Mouse (Mus musculus): ENCODE data around the gene Tubgcp2. TPM values are rescaled to one million over a fixed set of nuclear protein-coding genes. Genes with fewer than 3 reads are reported as not detected.

The Tubgcp2 gene
- 10 to 100 TPM; 16.3 to 18.1 TPM for total RNA-seq (2021)
- long read RNA-seq, experiment 1, transcript Tubgcp2-207 (18 exons, 3,060 nt): major isoform, 14 of 26 reads
- long read RNA-seq, experiment 1, partial matches to known transcripts: 7 of 26 reads
- long read RNA-seq, experiment 1, other reads (novel, unspliced or antisense): 2 of 26 reads
- long read RNA-seq, experiment 2, transcript Tubgcp2-201 (18 exons, 2,960 nt): minor isoform, 5 of 37 reads
- long read RNA-seq, experiment 2, transcript Tubgcp2-207 (18 exons, 3,060 nt): major isoform, 23 of 37 reads
- long read RNA-seq, experiment 2, partial matches to known transcripts: 7 of 37 reads
- long read RNA-seq, experiment 2, other reads (novel, unspliced or antisense): 2 of 37 reads

DNA sequence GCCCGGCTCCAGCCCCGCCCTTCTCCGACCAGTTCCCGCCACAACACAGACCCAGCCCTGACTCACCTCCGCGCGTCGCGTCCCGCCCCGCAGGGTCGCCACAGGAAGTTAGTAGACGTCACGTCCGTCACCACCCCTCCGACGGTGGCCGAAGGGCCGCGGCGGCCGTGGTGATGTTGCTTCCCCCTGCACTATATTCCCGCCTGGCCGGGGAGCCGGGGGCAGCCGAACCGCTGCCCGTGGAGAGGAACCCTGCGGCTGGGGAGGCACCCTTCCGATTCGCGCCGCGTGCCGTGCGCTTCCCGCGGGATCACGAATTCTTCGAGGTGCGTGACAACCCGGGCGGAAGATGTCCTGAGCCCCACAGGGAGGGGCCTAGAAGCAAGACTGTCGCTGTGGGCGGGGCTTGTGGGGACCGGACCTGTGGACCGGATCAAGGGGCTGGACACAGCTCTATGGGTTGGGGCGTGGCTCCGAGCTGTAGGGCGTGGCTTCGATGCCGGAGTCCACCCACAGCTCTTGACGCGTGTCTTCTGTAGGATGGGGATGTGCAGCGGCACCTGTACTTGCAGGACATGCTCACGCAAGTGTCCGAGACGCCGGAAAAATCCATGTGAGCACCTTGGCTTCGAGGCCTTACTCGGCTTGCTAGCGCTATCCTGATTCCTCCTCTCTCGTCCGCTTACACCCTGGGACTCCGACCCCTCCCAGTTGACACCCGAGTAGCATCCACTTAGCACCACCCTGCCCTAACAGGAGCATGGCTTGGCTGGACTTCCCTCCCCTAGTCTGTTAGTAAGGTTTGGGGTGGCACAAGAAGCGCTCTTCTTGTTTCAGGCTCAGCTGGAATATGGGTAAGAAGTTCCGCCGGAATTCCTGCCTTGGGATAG, at the start of gene Tubgcp2, which contains the start of gene Zfp511:
TSS of gene Tubgcp2 (minus strand) at position 389 of the 890 bp plus-strand sequence.
TSS of gene Zfp511 (plus strand) at position 111 of the 890 bp plus-strand sequence.
- DNase-seq: peak; percentile 96
- intact Hi-C loops (cut with DNase I; ENCODE audit: low total_unique reads): no loop called here

DNA sequence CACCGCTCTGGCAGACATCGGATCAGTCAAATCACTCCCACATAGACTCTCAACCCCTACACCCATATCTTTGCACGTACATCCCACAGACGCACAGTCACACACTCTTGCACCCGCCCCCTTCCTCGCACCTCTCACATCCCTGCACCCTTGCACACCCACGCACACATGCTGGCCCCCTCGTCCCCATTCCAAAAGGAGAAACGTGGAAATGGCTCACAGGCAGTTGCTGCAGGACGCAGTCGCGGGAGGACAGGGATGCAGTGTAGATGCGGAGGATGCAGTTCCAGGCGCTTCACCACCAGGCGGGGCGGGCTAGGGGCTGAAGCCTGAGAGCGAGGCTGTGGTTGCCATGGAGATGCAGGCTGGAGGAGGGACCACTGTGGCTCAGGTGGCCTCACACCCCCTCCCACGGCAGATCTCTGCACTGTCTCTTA, 45.8 kb upstream of the Tubgcp2 start, which contains the start of gene Caly:
TSS of gene Caly (minus strand) at position 307 of the 437 bp plus-strand sequence.
- DNase-seq: no peak
- intact Hi-C loops (cut with DNase I; ENCODE audit: low total_unique reads): no loop called here

DNA sequence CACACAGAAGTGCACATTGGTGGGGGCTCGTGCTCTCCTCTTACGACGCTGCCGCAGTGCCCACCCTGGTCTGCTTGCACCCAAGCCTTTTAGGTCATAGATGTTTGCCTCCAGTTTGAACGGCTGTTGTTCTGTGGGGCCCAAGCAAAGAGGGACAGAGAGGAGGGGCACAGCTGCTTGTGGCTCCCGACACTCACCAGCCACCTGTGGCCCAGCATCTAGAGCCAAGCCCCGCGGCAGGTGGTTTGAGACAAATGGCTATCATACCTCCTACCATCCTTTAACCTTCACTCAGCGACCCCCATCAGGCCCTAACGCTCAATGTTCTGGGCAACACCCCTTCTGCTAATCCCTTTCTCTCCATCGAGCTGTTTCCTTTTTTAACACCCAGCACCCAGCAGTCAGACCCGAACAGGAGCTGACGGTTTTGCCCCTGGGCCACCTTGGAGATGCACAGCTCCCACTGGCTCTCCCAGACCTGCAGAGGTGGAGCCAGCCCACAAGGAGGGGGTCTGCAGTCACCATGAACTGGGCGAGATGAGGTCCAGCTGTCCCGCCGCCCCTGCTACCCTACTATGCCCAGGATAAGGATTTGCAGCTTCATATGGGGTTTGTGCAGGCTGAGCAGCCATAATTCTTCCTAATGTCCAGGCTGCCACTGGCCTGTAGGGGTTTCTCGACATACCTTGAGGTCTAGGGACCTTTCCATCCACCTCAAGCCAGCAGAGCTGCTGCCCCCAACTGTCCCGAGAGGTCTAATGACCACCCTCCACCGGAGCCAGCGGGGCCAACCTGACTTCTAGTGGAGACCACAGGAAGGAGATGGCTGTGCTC, 45.2 kb upstream of the Tubgcp2 start:
- DNase-seq: no peak
- intact Hi-C loops (cut with DNase I; ENCODE audit: low total_unique reads): no loop called here

DNA sequence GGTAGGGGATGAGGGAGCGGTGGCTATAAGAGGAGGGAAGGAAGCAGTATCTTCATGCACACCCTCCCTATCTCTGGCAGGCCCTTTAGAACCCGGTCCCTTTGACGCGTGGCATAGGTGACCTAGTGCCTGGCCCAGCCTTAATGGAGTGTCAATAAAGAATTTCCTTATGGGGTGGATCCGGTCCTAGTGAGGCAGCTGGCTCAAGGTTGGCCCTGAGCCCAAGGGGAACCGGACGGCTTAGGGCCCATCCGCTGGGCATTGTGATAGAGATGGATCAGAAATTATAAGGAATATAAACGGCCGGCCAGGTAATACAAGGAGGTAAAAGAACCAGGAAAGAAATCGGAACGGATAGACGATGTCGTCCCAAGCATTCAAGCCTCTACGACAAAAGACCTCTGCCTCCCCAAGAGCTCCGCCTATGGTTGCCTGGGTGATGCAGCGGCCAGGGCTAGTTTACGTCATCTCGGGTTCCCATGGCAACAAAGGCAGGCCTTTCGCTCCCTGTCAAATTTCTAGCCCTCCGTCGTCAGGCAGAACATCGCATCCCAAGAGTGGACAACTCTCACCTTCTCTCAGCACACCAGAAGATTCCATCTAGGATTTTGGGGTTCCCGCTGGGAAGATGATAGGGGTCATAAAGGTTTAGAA, 44.2 kb upstream of the Tubgcp2 start:
- peak; percentile 40 for DNase-seq
- intact Hi-C loops (cut with DNase I; ENCODE audit: low total_unique reads): no loop called here

DNA sequence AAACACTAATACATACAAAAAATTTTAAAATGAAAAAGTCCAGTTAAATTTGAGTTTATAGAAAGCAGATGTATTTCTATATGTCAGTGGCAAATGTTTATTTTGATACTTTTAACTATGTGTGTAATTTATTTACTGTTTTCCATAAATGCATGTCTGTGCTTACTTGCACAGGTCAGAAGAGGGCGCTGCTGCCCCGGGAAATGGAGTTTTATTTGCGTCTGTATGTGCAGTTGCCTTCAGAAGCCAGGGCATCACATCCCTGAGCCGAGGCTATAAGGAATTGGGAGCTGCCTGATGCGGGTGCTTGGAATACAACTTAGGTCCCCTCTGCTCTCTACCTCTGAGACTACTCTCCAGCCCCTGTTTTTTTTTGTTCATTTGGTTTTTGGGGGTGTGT, 42.2 kb upstream of the Tubgcp2 start:
- DNase-seq: peak; percentile 53
- intact Hi-C loops (cut with DNase I; ENCODE audit: low total_unique reads): no loop called here

- intact Hi-C loops (cut with DNase I; ENCODE audit: low total_unique reads): loop anchor here (2.0 kb wide), 1 partner anchor 67 kb away; no protein-coding TSS in a partner anchor
- no peak for DNase-seq
Observed at GRCm38 (mm10) chr7:140077698-140078097, 41.2 kb upstream of the Tubgcp2 start.

- intact Hi-C loops (cut with DNase I; ENCODE audit: low total_unique reads): no loop called here
- no peak for DNase-seq
Observed at GRCm38 (mm10) chr7:140070042-140070711, 33.7 kb upstream of the Tubgcp2 start.

DNA sequence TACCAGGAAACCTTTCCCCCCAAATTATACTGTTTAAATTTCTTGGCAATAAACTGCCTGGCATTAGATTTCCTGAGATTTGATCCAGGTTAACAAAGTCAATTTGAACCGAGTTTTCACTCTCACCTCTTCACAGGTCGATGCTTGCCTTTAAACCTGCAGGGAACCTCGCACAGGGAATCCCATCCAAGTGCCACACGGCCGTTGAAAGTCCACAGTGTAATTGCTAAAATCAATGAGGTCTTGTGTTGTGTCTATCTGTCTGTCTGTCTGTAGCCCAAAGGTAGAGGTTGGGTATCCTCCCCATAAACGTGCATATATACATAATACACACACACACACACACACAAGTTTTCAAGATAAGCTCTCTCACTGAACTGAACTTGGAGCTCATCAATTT, 30.9 kb upstream of the Tubgcp2 start:
- no peak for DNase-seq
- intact Hi-C loops (cut with DNase I; ENCODE audit: low total_unique reads): no loop called here

GRCm38 (mm10) chr7:140063092-140063491, 26.6 kb upstream of the Tubgcp2 start:
- peak; percentile 55 for DNase-seq
- intact Hi-C loops (cut with DNase I; ENCODE audit: low total_unique reads): loop anchor here (5.0 kb wide), 1 partner anchor 96 kb away; no protein-coding TSS in a partner anchor

GRCm38 (mm10) chr7:140062307-140062706, 25.8 kb upstream of the Tubgcp2 start:
- intact Hi-C loops (cut with DNase I; ENCODE audit: low total_unique reads): loop anchor here (5.0 kb wide), 1 partner anchor 95 kb away; no protein-coding TSS in a partner anchor
- DNase-seq: no peak

GRCm38 (mm10) chr7:140061832-140062130, 25.3 kb upstream of the Tubgcp2 start:
- intact Hi-C loops (cut with DNase I; ENCODE audit: low total_unique reads): loop anchor here (5.0 kb wide), 1 partner anchor 94 kb away; no protein-coding TSS in a partner anchor

DNA sequence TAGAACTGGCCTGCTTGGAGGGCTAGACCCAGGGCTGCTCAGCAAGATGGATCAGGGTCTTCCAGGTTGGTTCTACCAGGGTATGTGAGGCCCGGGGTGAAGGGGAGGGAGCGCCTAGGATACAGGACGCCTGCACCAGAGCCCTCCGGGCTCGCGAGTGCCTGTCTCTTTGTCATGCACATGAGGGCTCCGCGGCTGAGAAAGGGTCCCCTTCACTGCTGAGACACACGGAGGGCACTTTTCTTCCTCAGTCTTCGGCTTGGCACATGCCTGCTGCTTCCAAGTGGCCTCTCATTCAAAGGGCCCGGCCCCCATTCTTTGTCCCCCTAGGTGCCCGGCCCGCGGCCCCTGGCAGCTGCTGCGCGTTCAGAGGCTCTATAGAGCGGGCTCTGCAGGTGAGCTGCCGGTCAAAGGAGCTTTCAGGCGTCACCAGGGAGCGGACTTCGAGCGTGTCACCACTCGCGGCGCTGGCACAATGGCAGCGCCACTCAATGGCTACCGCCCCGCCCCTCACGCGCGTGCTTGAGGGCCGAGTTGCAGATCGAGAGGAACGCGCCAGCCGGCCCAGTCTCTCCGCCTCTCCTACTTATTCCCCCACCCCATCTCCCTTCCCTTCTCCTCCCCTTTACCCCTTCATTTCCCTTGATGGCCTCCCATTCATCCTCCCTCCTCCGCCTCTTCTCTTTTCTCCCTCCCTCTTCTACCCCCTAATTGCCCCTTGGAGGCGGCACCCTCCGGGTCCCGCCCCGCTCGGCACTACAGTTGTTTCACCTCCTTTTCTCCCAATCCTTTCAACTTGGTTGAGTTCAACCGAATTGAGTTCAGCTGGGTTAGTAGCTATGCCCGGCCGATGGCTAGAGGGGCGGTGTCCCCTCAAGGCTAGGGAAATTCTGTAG, 24.7 kb upstream of the Tubgcp2 start:
- no peak for DNase-seq
- intact Hi-C loops (cut with DNase I; ENCODE audit: low total_unique reads): loop anchor here (5.0 kb wide), 1 partner anchor 94 kb away; no protein-coding TSS in a partner anchor

More at GRCm38 (mm10) chr7:140061832-140062130, 25.3 kb upstream of the Tubgcp2 start:
- no peak for DNase-seq

GRCm38 (mm10) chr7:140059601-140060000, 23.1 kb upstream of the Tubgcp2 start:
- no peak for DNase-seq
- intact Hi-C loops (cut with DNase I; ENCODE audit: low total_unique reads): no loop called here

DNA sequence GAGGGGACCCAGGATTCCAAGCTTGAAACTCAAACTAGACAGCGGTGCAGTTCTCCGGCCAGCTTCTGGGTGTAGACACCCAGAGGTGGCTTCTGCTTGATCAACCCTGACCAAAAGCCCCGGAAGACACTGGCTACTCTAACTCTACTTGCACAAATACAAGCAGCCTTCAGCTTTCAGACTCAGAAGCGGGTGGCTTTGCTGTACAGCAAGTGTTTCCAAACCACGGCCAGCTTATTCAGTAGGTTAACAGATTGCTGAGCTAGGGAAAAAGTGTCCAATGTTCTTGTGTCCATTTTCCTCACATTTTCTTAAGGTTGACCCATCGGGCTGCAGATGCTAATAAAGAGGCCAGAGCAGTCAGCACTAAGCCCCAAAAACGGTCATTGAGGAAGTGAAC, 22.1 kb upstream of the Tubgcp2 start:
- intact Hi-C loops (cut with DNase I; ENCODE audit: low total_unique reads): no loop called here
- DNase-seq: no peak

DNA sequence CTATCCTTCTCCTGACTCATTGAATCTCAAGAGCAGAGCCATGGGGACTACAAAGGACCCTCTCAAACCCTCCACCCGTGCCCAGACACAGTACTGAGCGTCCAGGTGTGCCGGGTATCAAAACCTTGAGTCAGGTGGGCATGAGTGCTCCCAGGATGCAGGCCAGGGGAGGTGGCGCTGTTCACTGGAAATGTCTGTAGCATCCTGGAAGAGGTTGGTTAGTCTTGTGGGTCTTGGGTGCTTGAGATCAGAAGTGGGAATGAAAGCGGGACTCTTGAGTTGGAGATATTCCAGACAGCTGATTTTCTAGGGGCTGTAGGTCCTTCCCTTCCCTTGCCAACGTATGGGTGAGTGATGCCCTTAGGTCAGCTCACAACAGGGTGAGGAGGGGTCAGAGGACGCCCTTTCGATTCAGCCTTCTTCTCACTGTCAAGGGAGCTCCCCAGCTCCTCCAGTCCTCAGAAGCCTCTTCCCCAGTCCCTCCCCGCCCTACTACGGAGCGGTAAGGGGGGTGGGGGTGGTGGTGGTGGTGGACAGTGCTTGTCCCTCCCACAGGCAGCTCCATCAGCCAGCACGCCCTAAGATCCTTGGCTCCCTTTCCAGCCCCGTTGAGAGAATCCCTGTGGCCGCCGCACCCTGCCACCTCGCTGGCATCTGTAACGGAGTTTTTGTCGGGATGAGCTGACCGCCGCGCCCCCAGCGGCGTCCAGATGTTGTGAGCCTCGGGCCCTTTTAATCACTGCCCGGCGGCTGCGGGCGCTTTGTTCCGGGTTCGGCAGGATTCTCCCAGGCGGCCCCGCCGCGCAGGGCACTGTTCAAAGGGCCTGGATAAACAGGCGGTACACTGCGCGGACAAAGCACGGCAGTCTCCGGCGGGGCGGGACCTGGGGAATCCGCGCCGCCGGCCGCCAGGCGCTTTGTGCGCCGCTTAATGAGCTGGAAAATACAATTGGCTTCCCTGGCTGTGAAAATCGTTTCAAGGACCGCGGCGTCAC, 21.2 kb upstream of the Tubgcp2 start:
- peak; percentile 24 for DNase-seq
- intact Hi-C loops (cut with DNase I; ENCODE audit: low total_unique reads): no loop called here

- no peak for DNase-seq
- intact Hi-C loops (cut with DNase I; ENCODE audit: low total_unique reads): no loop called here
Observed at GRCm38 (mm10) chr7:140054124-140054523, 17.7 kb upstream of the Tubgcp2 start.

Measured in gastrocnemius, postnatal 14 days (tissue).